Mouse (Mus musculus): Measurements from ENCODE around the gene Gm20695. TPM values are rescaled to one million over a fixed set of nuclear protein-coding genes. Genes with fewer than 3 reads are reported as not detected.
"Not testable (repeated sequence)": the region's sequence is repeated elsewhere in the genome, so short reads cannot be mapped to it uniquely, and the experiment has no call there.

The Gm20695 gene
- polyA plus RNA-seq (2016; fragmentation: Nextera tagmentation; extraction: Ambion mirVana): 0.93 and 2.4 TPM in 2 replicates

DNA sequence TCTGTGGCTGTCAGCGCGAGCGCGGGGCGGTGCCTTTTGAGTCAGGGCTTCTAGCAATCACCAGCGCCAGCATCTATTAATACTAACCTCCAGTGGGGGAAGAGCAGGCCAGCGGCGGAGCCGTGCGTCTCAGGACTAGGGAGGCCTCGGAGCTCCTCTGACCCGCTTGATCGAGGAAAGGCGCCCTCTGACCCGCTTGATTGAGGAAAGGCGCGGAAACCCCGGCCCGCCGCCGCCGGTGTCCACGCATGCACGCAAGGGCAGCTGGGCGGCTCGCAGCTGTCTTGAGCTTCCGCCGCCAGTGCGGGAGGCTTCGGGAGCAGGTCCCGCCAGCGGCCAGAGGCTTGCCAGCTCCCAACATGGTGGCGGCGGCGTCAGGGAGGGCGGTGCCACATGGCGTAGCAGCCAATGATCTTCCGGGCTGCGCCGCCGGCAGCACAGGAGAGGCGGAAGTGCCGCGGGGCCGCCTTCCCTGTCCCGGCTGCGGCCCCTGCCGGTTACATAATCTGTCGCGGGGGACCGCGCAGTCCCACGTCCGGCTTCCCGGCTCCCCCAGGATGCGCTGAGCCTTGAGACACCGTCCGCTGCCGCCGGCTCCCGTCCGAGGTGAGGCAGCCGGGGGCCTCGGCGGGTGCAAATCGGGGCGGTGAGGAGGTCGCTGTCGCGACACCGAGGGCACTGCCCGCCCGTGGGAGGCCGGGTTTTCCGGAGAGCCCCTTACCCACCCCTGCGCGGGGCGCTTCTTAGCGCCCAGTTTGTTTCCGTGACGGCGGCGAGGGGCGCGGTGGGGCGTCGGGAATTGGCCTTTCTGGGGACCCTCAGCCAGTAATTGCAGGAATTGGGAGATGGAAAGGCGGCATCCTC, at the start of gene Gm20695, which contains the start of gene Zfp597:
Gene Gm20695 (plus strand): TSS at position 448 of the 864 bp plus-strand sequence.
Gene Zfp597 (minus strand): TSS at position 361 of the 864 bp plus-strand sequence.
- H3K4me2 ChIP-seq: peak within 1 kb of the TSS; percentile 67
- no peaks in the 10 kb centered on the region for H3K27me3 ChIP-seq
- peak within 1 kb of the TSS; percentile 85 for H3K9ac ChIP-seq (replicated peaks)
- ATAC-seq (ENCODE audit: insufficient number of reproducible peaks, insufficient read depth, low FRiP score, low TSS enrichment, low read depth): peak; percentile 99
- H3K9me3 ChIP-seq: no peaks in the 10 kb centered on the region
- peak within 1 kb of the TSS; percentile 90 for H3K4me3 ChIP-seq (replicated peaks)
- H3K4me1 ChIP-seq (replicated peaks): peaks cover 9% of the 10 kb centered on the region
- under 1% methylated on average over 88 of the region's 88 CpGs for WGBS
- H3K36me3 ChIP-seq: peaks cover 3% of the 10 kb centered on the region
- peak within 1 kb of the TSS; percentile 88 for H3K27ac ChIP-seq

DNA sequence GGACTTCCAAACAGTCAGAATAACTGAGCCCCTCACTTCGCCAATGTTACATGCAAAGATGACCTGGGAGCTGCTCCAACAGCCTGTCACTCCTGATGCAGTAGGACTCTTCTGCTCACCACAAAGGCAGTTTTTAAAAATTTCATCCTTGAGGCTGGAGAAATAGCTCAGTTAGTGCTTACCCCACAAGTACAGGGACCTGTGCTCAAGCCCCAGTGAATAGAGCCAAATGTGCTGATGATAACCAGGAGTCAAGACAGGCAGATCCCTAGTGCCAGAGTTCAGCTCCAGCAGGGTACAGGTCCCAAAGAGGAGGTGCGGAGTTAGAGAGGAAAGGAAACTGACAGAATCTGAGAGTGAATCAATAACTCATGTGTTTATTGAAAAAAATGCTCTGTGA, 49.0 kb upstream of the Gm20695 start:
- H3K9ac ChIP-seq (replicated peaks): no peak overlapping the region
- H3K36me3 ChIP-seq: no peaks in the 10 kb centered on the region
- no peak overlapping the region for H3K4me2 ChIP-seq
- no peak overlapping the region for H3K4me3 ChIP-seq (replicated peaks)
- no peak overlapping the region for H3K27ac ChIP-seq
- no peaks in the 10 kb centered on the region for H3K4me1 ChIP-seq (replicated peaks)
- ATAC-seq (ENCODE audit: insufficient number of reproducible peaks, insufficient read depth, low FRiP score, low TSS enrichment, low read depth): no peak
- H3K9me3 ChIP-seq: no peaks in the 10 kb centered on the region
- H3K27me3 ChIP-seq: peaks cover 10% of the 10 kb centered on the region; the same call in 1 of the 2 replicates
- WGBS: 79% methylated on average over 2 of the region's 2 CpGs

DNA sequence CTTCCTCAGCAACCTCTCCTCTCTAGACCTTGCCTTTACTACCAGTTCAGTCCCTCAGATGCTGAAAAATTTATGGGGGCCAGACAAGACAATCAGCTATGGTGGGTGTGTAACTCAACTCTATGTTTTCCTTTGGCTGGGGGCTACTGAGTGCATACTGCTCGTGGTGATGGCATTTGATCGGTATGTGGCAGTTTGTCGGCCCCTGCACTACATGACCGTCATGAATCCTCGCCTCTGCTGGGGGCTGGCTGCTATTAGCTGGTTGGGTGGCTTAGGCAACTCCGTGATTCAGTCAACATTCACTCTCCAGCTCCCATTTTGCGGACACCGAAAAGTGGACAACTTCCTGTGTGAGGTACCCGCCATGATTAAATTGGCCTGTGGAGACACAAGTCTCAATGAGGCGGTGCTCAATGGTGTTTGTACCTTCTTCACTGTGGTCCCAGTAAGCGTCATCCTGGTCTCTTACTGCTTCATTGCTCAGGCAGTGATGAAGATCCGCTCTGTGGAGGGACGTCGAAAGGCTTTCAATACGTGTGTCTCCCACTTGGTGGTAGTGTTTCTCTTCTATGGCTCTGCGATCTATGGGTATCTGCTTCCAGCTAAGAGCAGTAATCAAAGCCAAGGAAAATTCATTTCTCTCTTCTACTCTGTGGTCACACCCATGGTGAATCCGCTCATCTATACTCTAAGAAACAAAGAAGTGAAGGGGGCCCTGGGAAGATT, 45.1 kb upstream of the Gm20695 start:
- Histone ChIP-seq H3K9ac (replicated peaks) (no peak overlapping the region), H3K27me3 (peaks cover 10% of the 10 kb centered on the region; the same call in 1 of the 2 replicates), H3K27ac (no peak overlapping the region), H3K36me3 (no peaks in the 10 kb centered on the region), H3K9me3 (no peaks in the 10 kb centered on the region), H3K4me2 (no peak overlapping the region), H3K4me3 (replicated peaks) (no peak overlapping the region), H3K4me1 (replicated peaks) (no peaks in the 10 kb centered on the region)
- 63% methylated on average over 17 of the region's 17 CpGs for WGBS
- no peak for ATAC-seq (ENCODE audit: insufficient number of reproducible peaks, insufficient read depth, low FRiP score, low TSS enrichment, low read depth)

- Histone ChIP-seq H3K4me2 (no peak overlapping the region), H3K27me3 (peaks cover 10% of the 10 kb centered on the region; the same call in 1 of the 2 replicates), H3K4me1 (replicated peaks) (no peaks in the 10 kb centered on the region; the same call in 1 of the 2 replicates), H3K9ac (replicated peaks) (no peak overlapping the region), H3K36me3 (no peaks in the 10 kb centered on the region), H3K4me3 (replicated peaks) (no peak overlapping the region), H3K27ac (no peak overlapping the region), H3K9me3 (no peaks in the 10 kb centered on the region)
- WGBS: 46% methylated on average over 4 of the region's 4 CpGs
- no peak for ATAC-seq (ENCODE audit: insufficient number of reproducible peaks, insufficient read depth, low FRiP score, low TSS enrichment, low read depth)
These were observed 41.5 kb upstream of the Gm20695 start for GRCm38 (mm10) chr16:3842989-3843388.

- 59% methylated on average over 1 of the region's 1 CpGs for WGBS
- Histone ChIP-seq H3K4me2 (no peak overlapping the region), H3K27me3 (peaks cover 8% of the 10 kb centered on the region; the same call in 1 of the 2 replicates), H3K9me3 (no peaks in the 10 kb centered on the region), H3K4me1 (replicated peaks) (no peaks in the 10 kb centered on the region; the same call in 1 of the 2 replicates), H3K4me3 (replicated peaks) (no peak overlapping the region), H3K27ac (no peak overlapping the region), H3K36me3 (no peaks in the 10 kb centered on the region), H3K9ac (replicated peaks) (no peak overlapping the region)
- no peak for ATAC-seq (ENCODE audit: insufficient number of reproducible peaks, insufficient read depth, low FRiP score, low TSS enrichment, low read depth)
These were observed 40.7 kb upstream of the Gm20695 start for GRCm38 (mm10) chr16:3843796-3844195.

GRCm38 (mm10) chr16:3846711-3847518, 37.5 kb upstream of the Gm20695 start, which contains the start of gene Zfp174:
Gene Zfp174, plus strand, starts transcription at chr16:3847268.
- Histone ChIP-seq H3K4me1 (replicated peaks) (no peaks in the 10 kb centered on the region; the same call in 1 of the 2 replicates), H3K9me3 (no peaks in the 10 kb centered on the region), H3K27ac (0 out of 2 replicates have a peak within 1 kb of the TSS, but pooled peaks have one; percentile 31), H3K36me3 (no peaks in the 10 kb centered on the region), H3K4me3 (replicated peaks) (peak within 1 kb of the TSS; percentile 70), H3K4me2 (peak within 1 kb of the TSS; percentile 63), H3K27me3 (no peaks in the 10 kb centered on the region), H3K9ac (replicated peaks) (peak within 1 kb of the TSS; percentile 66)
- ATAC-seq (ENCODE audit: insufficient number of reproducible peaks, insufficient read depth, low FRiP score, low TSS enrichment, low read depth): peak; percentile 100
- WGBS: 4% methylated on average over 38 of the region's 38 CpGs

- no peaks in the 10 kb centered on the region for H3K36me3 ChIP-seq
- WGBS: 69% methylated on average over 4 of the region's 4 CpGs
- H3K4me1 ChIP-seq (replicated peaks): no peaks in the 10 kb centered on the region; the same call in 1 of the 2 replicates
- no peaks in the 10 kb centered on the region for H3K9me3 ChIP-seq
- H3K4me2 ChIP-seq: peak overlapping the region; percentile 63
- ATAC-seq (ENCODE audit: insufficient number of reproducible peaks, insufficient read depth, low FRiP score, low TSS enrichment, low read depth): no peak
- H3K9ac ChIP-seq (replicated peaks): no peak overlapping the region
- no peak overlapping the region for H3K27ac ChIP-seq
- peak overlapping the region; percentile 70 for H3K4me3 ChIP-seq (replicated peaks)
- H3K27me3 ChIP-seq: no peaks in the 10 kb centered on the region
These were observed 36.6 kb upstream of the Gm20695 start for GRCm38 (mm10) chr16:3847871-3848270.

DNA sequence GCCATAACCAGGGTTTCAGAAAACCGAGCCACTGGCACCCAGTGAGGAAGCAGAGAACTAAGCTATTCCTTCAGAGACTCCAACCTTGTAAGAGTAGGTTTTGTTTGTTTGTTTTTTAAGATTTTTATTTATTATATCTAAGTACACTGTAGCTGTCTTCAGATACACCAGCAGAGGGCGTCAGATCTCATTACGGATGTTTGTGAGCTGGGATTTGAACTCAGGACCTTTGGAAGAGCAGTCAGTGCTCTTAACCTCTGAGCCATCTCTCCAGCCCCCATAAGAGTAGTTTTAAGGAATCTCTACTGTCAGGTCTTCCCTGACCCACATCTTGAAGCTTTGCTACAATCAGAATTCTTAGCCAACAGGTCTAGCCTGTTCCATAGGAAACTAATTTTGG, 36.0 kb upstream of the Gm20695 start:
- Histone ChIP-seq H3K9ac (replicated peaks) (no peak overlapping the region), H3K9me3 (no peaks in the 10 kb centered on the region), H3K27me3 (no peaks in the 10 kb centered on the region), H3K4me3 (replicated peaks) (no peak overlapping the region), H3K4me1 (replicated peaks) (no peaks in the 10 kb centered on the region; the same call in 1 of the 2 replicates), H3K27ac (no peak overlapping the region), H3K4me2 (no peak overlapping the region), H3K36me3 (no peaks in the 10 kb centered on the region)
- no peak for ATAC-seq (ENCODE audit: insufficient number of reproducible peaks, insufficient read depth, low FRiP score, low TSS enrichment, low read depth)
- 77% methylated on average over 3 of the region's 3 CpGs for WGBS

DNA sequence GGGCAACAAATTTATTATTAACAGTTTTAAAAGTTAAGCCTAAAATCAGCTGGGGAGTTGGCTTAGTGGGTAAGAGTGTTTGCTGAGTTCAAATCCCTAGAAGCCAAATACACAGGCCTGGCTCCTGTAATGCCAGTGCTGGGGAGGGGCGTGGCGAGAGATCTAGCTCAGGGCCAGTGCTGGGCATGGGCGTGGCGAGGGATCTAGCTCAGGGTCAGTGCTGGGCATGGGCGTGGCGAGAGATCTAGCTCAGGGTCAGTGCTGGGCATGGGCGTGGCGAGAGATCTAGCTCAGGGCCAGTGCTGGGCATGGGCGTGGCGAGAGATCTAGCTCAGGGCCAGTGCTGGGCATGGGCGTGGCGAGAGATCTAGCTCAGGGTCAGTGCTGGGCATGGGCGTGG, 33.1 kb upstream of the Gm20695 start:
- H3K4me2 ChIP-seq: not testable (repeated sequence)

DNA sequence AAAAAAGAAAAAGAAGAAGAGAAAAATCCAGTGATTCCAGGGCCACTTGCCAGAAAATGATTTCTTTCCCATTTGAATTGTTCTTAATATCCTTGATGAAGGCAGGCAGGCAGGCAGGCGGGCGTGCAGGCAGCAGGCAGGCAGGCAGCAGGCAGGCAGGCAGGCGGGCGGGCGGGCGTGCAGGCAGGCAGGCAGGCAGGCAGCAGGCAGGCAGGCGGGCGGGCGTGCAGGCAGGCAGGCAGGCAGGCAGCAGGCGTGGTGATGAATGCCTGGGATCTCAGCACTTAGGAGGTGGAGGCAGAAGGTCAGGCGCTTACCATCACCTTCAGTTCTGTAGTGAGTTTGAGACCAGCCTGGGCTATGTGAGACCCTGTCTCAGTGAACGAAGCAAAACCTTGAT, 31.9 kb upstream of the Gm20695 start:
- Histone ChIP-seq H3K36me3 (no peaks in the 10 kb centered on the region), H3K27ac (no peak overlapping the region), H3K4me1 (replicated peaks) (no peaks in the 10 kb centered on the region; the same call in 1 of the 2 replicates), H3K9ac (replicated peaks) (no peak overlapping the region), H3K27me3 (no peaks in the 10 kb centered on the region), H3K4me3 (replicated peaks) (no peak overlapping the region), H3K4me2 (no peak overlapping the region; the same call in 1 of the 2 replicates), H3K9me3 (no peaks in the 10 kb centered on the region)
- 18% methylated on average over 12 of the region's 12 CpGs for WGBS
- ATAC-seq (ENCODE audit: insufficient number of reproducible peaks, insufficient read depth, low FRiP score, low TSS enrichment, low read depth): no peak

More for the DNA sequence above, 33.1 kb upstream of the Gm20695 start:
- H3K36me3 ChIP-seq; H3K9me3 ChIP-seq; H3K4me3 ChIP-seq (replicated peaks); H3K9ac ChIP-seq (replicated peaks); H3K4me1 ChIP-seq (replicated peaks); H3K27me3 ChIP-seq; ATAC-seq (ENCODE audit: insufficient number of reproducible peaks, insufficient read depth, low FRiP score, low TSS enrichment, low read depth); H3K27ac ChIP-seq: not testable (repeated sequence)
- 84% methylated on average over 13 of the region's 13 CpGs for WGBS
